Mouse (Mus musculus) hindbrain, embryonic 15.5 days (tissue): ENCODE measurements around the gene Ldb1. TPM values are rescaled to one million over a fixed set of nuclear protein-coding genes. Genes with fewer than 3 reads are reported as not detected.
A peak's percentile ranks its signal among the peaks of the same experiment; 100 is the strongest.

Source experiments
- ATAC-seq: fragments of 200-750 bp; cut with Nextera tagmentation; 2 replicates; pipeline ENCODE4 v1.8.0; 2017; ENCODE audit warnings: low read depth, moderate number of reproducible peaks, moderate TSS enrichment; ENCODE audit not compliant: low FRiP score
- H3K27ac ChIP-seq: fragments of 300-500 bp; sonication (generic); replicated peaks from 2 replicates; pipeline ENCODE4 v1.5.1; 2015; ENCODE audit warnings: mild to moderate bottlenecking, inconsistent platforms
- H3K27me3 ChIP-seq: fragments of 300-500 bp; sonication (generic); 2 replicates; pipeline ENCODE4 v1.6.1; 2015; ENCODE audit warnings: control low read depth, inconsistent platforms
- H3K36me3 ChIP-seq: fragments of 300-500 bp; sonication (generic); 2 replicates; pipeline ENCODE4 v1.6.1; 2015; ENCODE audit warnings: control low read depth, inconsistent platforms
- H3K4me1 ChIP-seq: fragments of 300-500 bp; sonication (generic); replicated peaks from 2 replicates; pipeline ENCODE4 v1.6.1; 2015; ENCODE audit warnings: control low read depth, inconsistent platforms
- H3K4me2 ChIP-seq: fragments of 300-500 bp; sonication (generic); 2 replicates; pipeline ENCODE4 v1.6.1; 2015; ENCODE audit warnings: moderate library complexity, mild to moderate bottlenecking, inconsistent platforms
- H3K4me3 ChIP-seq: fragments of 300-500 bp; sonication (generic); 2 replicates; pipeline ENCODE4 v1.5.1; 2015; ENCODE audit warnings: mild to moderate bottlenecking, inconsistent platforms
- H3K9ac ChIP-seq: fragments of 300-500 bp; sonication (generic); 2 replicates; pipeline ENCODE4 v1.6.1; 2015; ENCODE audit warnings: inconsistent platforms
- H3K9me3 ChIP-seq: fragments of 300-500 bp; sonication (generic); 2 replicates; pipeline ENCODE4 v1.6.1; 2016; ENCODE audit warnings: control low read depth, inconsistent platforms
- WGBS: fragments of 180-500 bp; shearing (Covaris S2); methylation state at CpG from one replicate; pipeline ENCODE4 v1.1.7; 2015; 5-methylcytosine and 5-hydroxymethylcytosine counted together
- polyA plus RNA-seq: library from polyadenylated mRNA; unstranded; fragments of >200 nt; fragmentation: Nextera tagmentation; extraction: Ambion mirVana; gene quantifications from 2 replicates; pipeline ENCODE4 v1.2.1, GENCODE M21; 2015

Gene Ldb1
- polyA plus RNA-seq, 1 experiment from 2014 or later, result 111 TPM

GRCm38 (mm10) chr19:46042476-46043011 is 2.5 kb downstream of the Ldb1 start:
- no peak; the same call in 1 of the 2 replicates for ATAC-seq
- WGBS, result 6% methylated on average over 6 of the region's 6 CpGs

GRCm38 (mm10) chr19:46041933-46042475 is 3.0 kb downstream of the Ldb1 start:
- peak overlapping the region; percentile 98 for H3K4me3 ChIP-seq
- WGBS, result 0% methylated on average over 10 of the region's 14 CpGs
- H3K36me3 ChIP-seq, result no peaks in the 10 kb centered on the region
- H3K4me1 ChIP-seq, result peaks cover 82% of the 10 kb centered on the region
- peak overlapping the region; percentile 98 for H3K27ac ChIP-seq
- H3K9ac ChIP-seq, result peak overlapping the region; percentile 46
- H3K4me2 ChIP-seq, result peak overlapping the region; percentile 96
- H3K27me3 ChIP-seq, result no peaks in the 10 kb centered on the region
- H3K9me3 ChIP-seq, result no peaks in the 10 kb centered on the region
- no peak for ATAC-seq

More at GRCm38 (mm10) chr19:46042476-46043011, 2.5 kb downstream of the Ldb1 start:
- Histone ChIP-seq H3K9ac (peak overlapping the region; percentile 46), H3K9me3 (no peaks in the 10 kb centered on the region), H3K36me3 (no peaks in the 10 kb centered on the region), H3K27ac (peak overlapping the region; percentile 98), H3K4me2 (peak overlapping the region; percentile 96), H3K4me1 (peaks cover 79% of the 10 kb centered on the region), H3K4me3 (peak overlapping the region; percentile 98), H3K27me3 (no peaks in the 10 kb centered on the region)

GRCm38 (mm10) chr19:46041299-46041932 is 3.6 kb downstream of the Ldb1 start:
- ATAC-seq, result no peak
- no peaks in the 10 kb centered on the region for H3K36me3 ChIP-seq
- 12% methylated on average over 7 of the region's 7 CpGs for WGBS
- H3K4me3 ChIP-seq, result peak overlapping the region; percentile 98
- no peaks in the 10 kb centered on the region for H3K9me3 ChIP-seq
- H3K27me3 ChIP-seq, result no peaks in the 10 kb centered on the region
- H3K9ac ChIP-seq, result peak overlapping the region; percentile 46
- H3K4me2 ChIP-seq, result peak overlapping the region; percentile 96
- peaks cover 82% of the 10 kb centered on the region for H3K4me1 ChIP-seq
- peak overlapping the region; percentile 98 for H3K27ac ChIP-seq

- Histone ChIP-seq H3K27me3 (no peaks in the 10 kb centered on the region), H3K36me3 (peaks cover 8% of the 10 kb centered on the region), H3K4me1 (peaks cover 76% of the 10 kb centered on the region), H3K27ac (peak overlapping the region; percentile 90), H3K9ac (peak overlapping the region; percentile 86; the same call in 1 of the 2 replicates), H3K4me2 (peak overlapping the region; percentile 96), H3K9me3 (no peaks in the 10 kb centered on the region), H3K4me3 (peak overlapping the region; percentile 78)
- no peak for ATAC-seq
- 39% methylated on average over 14 of the region's 14 CpGs for WGBS
Measured at GRCm38 (mm10) chr19:46040149-46040902, 4.7 kb downstream of the Ldb1 start.

- WGBS, result 1% methylated on average over 12 of the region's 30 CpGs
- H3K9me3 ChIP-seq, result no peaks in the 10 kb centered on the region
- ATAC-seq, result peak; percentile 72
Measured at GRCm38 (mm10) chr19:46039478-46039877, 5.5 kb downstream of the Ldb1 start.

GRCm38 (mm10) chr19:46038851-46039260 is 6.2 kb downstream of the Ldb1 start:
- ATAC-seq, result 0 out of 2 replicates have a peak, but pooled peaks have one; percentile 6
- Histone ChIP-seq H3K36me3 (peaks cover 23% of the 10 kb centered on the region), H3K27me3 (no peaks in the 10 kb centered on the region), H3K4me2 (peak overlapping the region; percentile 96), H3K27ac (peak overlapping the region; percentile 90), H3K9me3 (no peaks in the 10 kb centered on the region), H3K9ac (peak overlapping the region; percentile 86), H3K4me1 (peaks cover 71% of the 10 kb centered on the region), H3K4me3 (peak overlapping the region; percentile 78)
- 2% methylated on average over 17 of the region's 17 CpGs for WGBS

More at GRCm38 (mm10) chr19:46039478-46039877, 5.5 kb downstream of the Ldb1 start:
- Histone ChIP-seq H3K36me3 (peaks cover 17% of the 10 kb centered on the region), H3K9ac (peak overlapping the region; percentile 86), H3K4me1 (peaks cover 76% of the 10 kb centered on the region), H3K4me3 (peak overlapping the region; percentile 78), H3K4me2 (peak overlapping the region; percentile 96), H3K27ac (peak overlapping the region; percentile 90), H3K27me3 (no peaks in the 10 kb centered on the region)

- 4% methylated on average over 13 of the region's 13 CpGs for WGBS
- H3K27me3 ChIP-seq, result no peaks in the 10 kb centered on the region
- peaks cover 64% of the 10 kb centered on the region for H3K4me1 ChIP-seq
- peak overlapping the region; percentile 96 for H3K4me2 ChIP-seq
- no peak for ATAC-seq
- peak overlapping the region; percentile 90 for H3K27ac ChIP-seq
- peak overlapping the region; percentile 78 for H3K4me3 ChIP-seq
- H3K9ac ChIP-seq, result peak overlapping the region; percentile 86
- peaks cover 30% of the 10 kb centered on the region for H3K36me3 ChIP-seq
- H3K9me3 ChIP-seq, result no peaks in the 10 kb centered on the region
Measured at GRCm38 (mm10) chr19:46037925-46038850, 6.8 kb downstream of the Ldb1 start.

- Histone ChIP-seq H3K36me3 (peaks cover 38% of the 10 kb centered on the region), H3K9ac (peak overlapping the region; percentile 86), H3K27ac (peak overlapping the region; percentile 90), H3K4me3 (peak overlapping the region; percentile 78), H3K4me1 (peaks cover 56% of the 10 kb centered on the region), H3K27me3 (no peaks in the 10 kb centered on the region), H3K9me3 (no peaks in the 10 kb centered on the region), H3K4me2 (peak overlapping the region; percentile 96)
- ATAC-seq, result no peak
- WGBS, result 17% methylated on average over 6 of the region's 6 CpGs
Measured at GRCm38 (mm10) chr19:46037243-46037924, 7.6 kb downstream of the Ldb1 start.

GRCm38 (mm10) chr19:46036477-46037242 is 8.4 kb downstream of the Ldb1 start:
- WGBS, result 67% methylated on average over 13 of the region's 13 CpGs
- ATAC-seq, result no peak
- peak overlapping the region; percentile 90 for H3K27ac ChIP-seq
- H3K36me3 ChIP-seq, result peaks cover 42% of the 10 kb centered on the region
- no peaks in the 10 kb centered on the region for H3K9me3 ChIP-seq
- H3K4me1 ChIP-seq, result peaks cover 49% of the 10 kb centered on the region
- H3K4me2 ChIP-seq, result peak overlapping the region; percentile 96
- peak overlapping the region; percentile 86 for H3K9ac ChIP-seq
- H3K27me3 ChIP-seq, result no peaks in the 10 kb centered on the region
- peak overlapping the region; percentile 78 for H3K4me3 ChIP-seq

- Histone ChIP-seq H3K27ac (no peak overlapping the region), H3K4me2 (peak overlapping the region; percentile 96), H3K4me3 (no peak overlapping the region), H3K9me3 (no peaks in the 10 kb centered on the region), H3K9ac (no peak overlapping the region), H3K36me3 (peaks cover 42% of the 10 kb centered on the region), H3K4me1 (peaks cover 42% of the 10 kb centered on the region), H3K27me3 (no peaks in the 10 kb centered on the region)
- no peak for ATAC-seq
- WGBS, result 87% methylated on average over 13 of the region's 13 CpGs
Measured at GRCm38 (mm10) chr19:46035971-46036370, 9.0 kb downstream of the Ldb1 start.
